Mouse (Mus musculus) heart, embryonic 14.5 days (tissue): ENCODE results near the gene Adm. TPM values are rescaled to one million over a fixed set of nuclear protein-coding genes. Genes with fewer than 3 reads are reported as not detected.
"Not testable (repeated sequence)": the region's sequence is repeated elsewhere in the genome, so short reads cannot be mapped to it uniquely, and the experiment has no call there.

ENCODE experiments used
- ATAC-seq: fragments of 200-750 bp; cut with Nextera tagmentation; 2 replicates; pipeline ENCODE4 v1.8.0; 2017; ENCODE audit warnings: low read depth, moderate TSS enrichment; ENCODE audit not compliant: insufficient number of reproducible peaks, insufficient read depth, low FRiP score
- H3K27ac ChIP-seq, 2 experiments: fragments of 200-500 bp in 1 of 2; fragments of 300-500 bp in 1 of 2; sonication (generic) in 1 of 2; replicated peaks in 1 of 2; 2 replicates each; pipeline ENCODE4 v1.5.1; 2012 to 2014; ENCODE audit warnings: low read depth in 2 of 2, low read length in 2 of 2, control low read depth in 1 of 2, mild to moderate bottlenecking in 1 of 2, mixed read lengths in 1 of 2; ENCODE audit not compliant: control insufficient read depth in 1 of 2, insufficient read depth in 1 of 2
- H3K27me3 ChIP-seq: fragments of 300-500 bp; sonication (generic); 2 replicates; pipeline ENCODE4 v1.6.1; 2014; ENCODE audit warnings: mild to moderate bottlenecking, low read length, control low read depth; ENCODE audit not compliant: control insufficient read depth, insufficient read depth
- H3K36me3 ChIP-seq: fragments of 300-500 bp; sonication (generic); 2 replicates; pipeline ENCODE4 v1.6.1; 2014; ENCODE audit warnings: mild to moderate bottlenecking, control low read depth, low read length, mixed read lengths; ENCODE audit not compliant: control insufficient read depth, insufficient read depth
- H3K4me1 ChIP-seq, 2 experiments: fragments of 200-500 bp in 1 of 2; fragments of 300-500 bp in 1 of 2; sonication (generic) in 1 of 2; 2 replicates each; pipeline ENCODE4 v1.6.1; 2012 to 2014; ENCODE audit warnings: low read length in 2 of 2, control low read depth in 1 of 2, mixed read lengths in 1 of 2; ENCODE audit not compliant: control insufficient read depth in 2 of 2, insufficient read depth in 2 of 2
- H3K4me2 ChIP-seq: fragments of 300-500 bp; sonication (generic); 2 replicates; pipeline ENCODE4 v1.6.1; 2014; ENCODE audit warnings: mild to moderate bottlenecking, low read length
- H3K4me3 ChIP-seq, 2 experiments: fragments of 200-500 bp in 1 of 2; fragments of 300-500 bp in 1 of 2; sonication (generic) in 1 of 2; 2 replicates each; pipeline ENCODE4 v1.5.1; 2012 to 2014; ENCODE audit warnings: low read length in 2 of 2, mild to moderate bottlenecking in 2 of 2, control low read depth in 1 of 2, low read depth in 1 of 2, moderate library complexity in 1 of 2; ENCODE audit not compliant: control insufficient read depth in 1 of 2, insufficient read depth in 1 of 2
- H3K9ac ChIP-seq: fragments of 300-500 bp; sonication (generic); 2 replicates; pipeline ENCODE4 v1.6.1; 2014; ENCODE audit warnings: mild to moderate bottlenecking, low read length
- H3K9me3 ChIP-seq: fragments of 300-500 bp; sonication (generic); 2 replicates; pipeline ENCODE4 v1.6.1; 2016; ENCODE audit warnings: low read length, control low read depth; ENCODE audit not compliant: control insufficient read depth
- WGBS: fragments of 180-500 bp; shearing (Covaris S2); extraction: QIAGEN DNeasy Blood & Tissue Kit; methylation state at CpG from one replicate; pipeline ENCODE4 v1.1.7; 2014; 5-methylcytosine and 5-hydroxymethylcytosine counted together
- polyA plus RNA-seq: library from polyadenylated mRNA; unstranded; fragments of >200 nt; fragmentation: Nextera tagmentation; extraction: Ambion mirVana; gene quantifications from 2 replicates; pipeline ENCODE4 v1.2.1, GENCODE M21; 2014

Gene Adm
- polyA plus RNA-seq: 13.7 and 15.3 TPM in 2 replicates

- peaks cover 18% of the 10 kb centered on the region; the same call in 1 of the 2 replicates for H3K27me3 ChIP-seq
- peak within 1 kb of the TSS; percentile 55 to 61 for H3K4me3 ChIP-seq
- H3K9ac ChIP-seq: peak within 1 kb of the TSS; percentile 73
- peak within 1 kb of the TSS; percentile 90 for H3K4me2 ChIP-seq
- H3K9me3 ChIP-seq: no peaks in the 10 kb centered on the region
- peak within 1 kb of the TSS in 1 of 2 experiments; percentile 21; a peak in 1 of 4 replicates for H3K27ac ChIP-seq
- H3K36me3 ChIP-seq: no peaks in the 10 kb centered on the region
- H3K4me1 ChIP-seq: peaks cover 29 to 40% of the 10 kb centered on the region in 2 experiments
- WGBS: under 1% methylated on average over 30 of the region's 30 CpGs
- 0 out of 2 replicates have a peak, but pooled peaks have one; percentile 34 for ATAC-seq
These were observed at the start of gene Adm for GRCm38 (mm10) chr7:110627486-110628272. Gene Adm (plus strand): TSS chr7:110627661.

- H3K9ac ChIP-seq: no peak overlapping the region
- H3K4me2 ChIP-seq: no peak overlapping the region
- 96% methylated on average over 3 of the region's 3 CpGs for WGBS
- no peaks in the 10 kb centered on the region for H3K9me3 ChIP-seq
- no peaks in the 10 kb centered on the region for H3K36me3 ChIP-seq
- peak; percentile 31; the same call in 1 of the 2 replicates for ATAC-seq
- H3K4me1 ChIP-seq: peaks cover 2 to 9% of the 10 kb centered on the region in 2 experiments; a peak in 3 of 4 replicates
- H3K27ac ChIP-seq: no peak overlapping the region
- no peaks in the 10 kb centered on the region for H3K27me3 ChIP-seq
- H3K4me3 ChIP-seq: no peak overlapping the region
These were observed 43.8 kb upstream of the Adm start for GRCm38 (mm10) chr7:110583705-110584104.

DNA sequence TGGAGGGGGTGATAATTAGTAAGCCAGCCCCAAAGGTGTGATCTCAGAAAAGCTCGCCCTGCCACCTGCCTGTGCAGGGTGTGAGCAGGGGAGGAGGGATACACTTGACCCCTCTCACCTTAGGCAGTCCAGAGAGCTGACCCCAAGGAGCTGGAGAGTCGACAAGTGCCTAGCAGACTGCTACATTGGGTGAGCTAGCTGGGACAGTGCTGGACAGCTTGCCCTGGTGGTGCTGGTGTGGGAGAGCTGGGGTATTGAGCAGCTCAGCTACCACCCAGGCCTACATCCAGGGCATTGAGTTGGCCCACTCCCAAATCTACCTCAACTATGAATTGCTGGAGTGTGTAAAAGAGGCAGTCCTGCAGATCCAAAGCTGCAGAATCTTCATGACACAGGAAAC lies 43.3 kb upstream of the Adm start:
- no peak overlapping the region for H3K9ac ChIP-seq
- no peak for ATAC-seq
- H3K4me2 ChIP-seq: no peak overlapping the region
- H3K27ac ChIP-seq: no peak overlapping the region
- H3K36me3 ChIP-seq: no peaks in the 10 kb centered on the region
- H3K4me1 ChIP-seq: peaks cover 2 to 9% of the 10 kb centered on the region in 2 experiments; a peak in 3 of 4 replicates
- no peak overlapping the region for H3K4me3 ChIP-seq
- H3K9me3 ChIP-seq: no peaks in the 10 kb centered on the region
- no peaks in the 10 kb centered on the region for H3K27me3 ChIP-seq
- 80% methylated on average over 2 of the region's 2 CpGs for WGBS

DNA sequence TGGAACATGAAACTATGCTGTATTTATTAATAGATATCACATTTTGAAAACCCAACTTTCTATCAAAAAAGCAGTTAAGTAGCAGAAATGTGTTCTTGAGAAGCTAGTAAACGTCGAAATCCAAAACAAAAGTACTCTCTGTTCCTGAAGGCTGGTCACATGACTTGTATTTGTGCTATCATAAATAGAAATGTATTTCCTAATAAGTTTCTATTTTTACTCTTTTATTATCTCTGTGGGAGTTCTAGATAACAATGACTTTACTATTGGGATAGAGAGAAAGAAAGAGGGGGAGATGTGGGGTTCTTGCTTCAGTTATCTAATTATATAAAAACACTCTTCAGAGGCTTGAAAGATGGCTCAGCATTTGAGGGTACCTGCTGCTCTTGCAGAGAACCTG lies 42.2 kb upstream of the Adm start:
- WGBS: 64% methylated on average over 2 of the region's 2 CpGs

DNA sequence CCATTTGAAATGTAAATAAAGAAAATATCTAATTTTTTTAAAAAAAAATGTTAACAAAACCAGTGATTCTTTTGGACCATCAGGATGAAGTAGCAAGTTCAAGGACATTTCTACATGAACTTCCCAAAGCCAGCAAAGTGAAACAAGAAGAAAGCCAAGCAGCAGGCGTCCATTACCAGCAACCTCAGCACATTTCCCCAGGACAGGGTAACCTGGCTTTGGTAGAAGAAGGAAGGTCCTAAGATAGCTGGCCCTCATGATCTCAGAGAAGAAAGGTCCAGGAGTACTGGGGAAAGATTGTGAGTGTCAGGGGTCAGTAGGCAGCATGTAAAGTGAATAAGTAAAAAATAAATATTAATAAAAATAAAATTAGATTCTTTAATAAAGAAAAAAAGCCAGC lies 39.7 kb upstream of the Adm start:
- ATAC-seq: no peak
- Histone ChIP-seq H3K4me1 (peaks cover 2 to 9% of the 10 kb centered on the region in 2 experiments; a peak in 3 of 4 replicates), H3K4me2 (no peak overlapping the region), H3K27me3 (no peaks in the 10 kb centered on the region), H3K27ac (no peak overlapping the region), H3K9me3 (no peaks in the 10 kb centered on the region), H3K36me3 (no peaks in the 10 kb centered on the region), H3K9ac (no peak overlapping the region), H3K4me3 (no peak overlapping the region)
- 85% methylated on average over 1 of the region's 1 CpGs for whole genome bisulfite sequencing

More for the DNA sequence above, 42.2 kb upstream of the Adm start:
- Histone ChIP-seq H3K4me3 (no peak overlapping the region), H3K9me3 (no peaks in the 10 kb centered on the region), H3K36me3 (no peaks in the 10 kb centered on the region), H3K27me3 (no peaks in the 10 kb centered on the region), H3K4me1 (peaks cover 2 to 9% of the 10 kb centered on the region in 2 experiments; a peak in 3 of 4 replicates), H3K4me2 (peak overlapping the region; percentile 2; the same call in 1 of the 2 replicates), H3K9ac (no peak overlapping the region), H3K27ac (no peak overlapping the region)
- no peak for ATAC-seq

DNA sequence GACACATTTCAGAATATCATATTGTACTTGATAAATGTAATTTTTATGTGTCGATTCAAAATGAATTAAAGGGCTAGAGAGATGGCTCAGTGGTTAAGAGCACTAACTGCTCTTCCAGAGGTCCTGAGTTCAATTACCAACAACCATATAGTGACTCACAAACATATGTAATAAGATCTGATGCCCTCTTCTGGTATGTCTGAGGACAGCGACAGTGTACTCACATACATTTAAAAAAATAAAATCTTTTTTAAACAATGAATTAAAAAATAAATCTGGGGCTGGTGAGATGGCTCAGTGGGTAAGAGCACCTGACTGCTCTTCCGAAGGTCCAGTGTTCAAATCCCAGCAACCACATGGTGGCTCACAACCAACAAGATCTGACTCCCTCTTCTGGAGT lies 33.5 kb upstream of the Adm start:
- not testable (repeated sequence) for H3K9ac ChIP-seq, H3K4me3 ChIP-seq, H3K27ac ChIP-seq, ATAC-seq, H3K4me1 ChIP-seq, H3K9me3 ChIP-seq, H3K4me2 ChIP-seq, H3K36me3 ChIP-seq, H3K27me3 ChIP-seq
- WGBS: 89% methylated on average over 3 of the region's 3 CpGs

- no peaks in the 10 kb centered on the region for H3K4me1 ChIP-seq
- no peak overlapping the region for H3K27ac ChIP-seq
- WGBS: 83% methylated on average over 1 of the region's 1 CpGs
- H3K9me3 ChIP-seq: no peaks in the 10 kb centered on the region
- no peak overlapping the region for H3K4me3 ChIP-seq
- ATAC-seq: no peak
- no peak overlapping the region for H3K4me2 ChIP-seq
- peaks cover 5% of the 10 kb centered on the region; the same call in 1 of the 2 replicates for H3K36me3 ChIP-seq
- no peak overlapping the region for H3K9ac ChIP-seq
- no peaks in the 10 kb centered on the region for H3K27me3 ChIP-seq
These were observed 30.3 kb upstream of the Adm start for GRCm38 (mm10) chr7:110597141-110597540.
